Mouse (Mus musculus) testis, adult 2 months (tissue): ENCODE measurements around the gene Myoz1.

Experiments
- CTCF ChIP-seq: fragments of 200-500 bp; IDR thresholded peaks from 2 replicates; pipeline ENCODE4 v1.5.1; 2012; ENCODE audit warnings: low read depth, mild to moderate bottlenecking, inconsistent platforms, low read length, moderate library complexity; ENCODE audit not compliant: control insufficient read depth, insufficient read depth, insufficient replicate concordance
- POLR2A ChIP-seq: fragments of 200-500 bp; IDR thresholded peaks from 2 replicates; pipeline ENCODE4 v1.6.1; 2012; ENCODE audit warnings: low read depth, mild to moderate bottlenecking, inconsistent platforms, low read length, moderate library complexity; ENCODE audit not compliant: control insufficient read depth

DNA sequence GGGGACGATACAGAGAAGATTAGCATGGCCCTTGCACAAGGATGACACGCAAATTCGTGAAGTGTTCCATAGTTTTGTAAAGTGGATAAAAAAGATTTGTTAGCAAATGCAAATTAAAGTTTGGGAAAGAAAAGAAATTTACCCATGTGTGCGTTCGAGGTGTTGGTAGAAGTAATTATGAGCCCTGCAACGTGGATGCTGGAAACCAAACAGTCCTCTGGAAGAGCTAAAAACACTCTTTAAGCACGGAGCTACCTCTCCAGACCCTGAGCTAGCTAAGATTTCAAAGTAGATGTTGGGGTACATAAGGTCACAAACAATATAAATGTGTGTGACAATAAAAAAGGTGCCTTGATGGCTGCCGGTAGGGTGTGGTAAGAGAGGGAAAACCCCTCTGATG is 45.2 kb upstream of the Myoz1 start:
- no peak for TF ChIP-seq CTCF
- no peak for TF ChIP-seq POLR2A
